Mouse (Mus musculus): Measurements from ENCODE around the gene Alox12b.
A peak's percentile ranks its signal among the peaks of the same experiment; 100 is the strongest.

The Alox12b gene

GRCm38 (mm10) chr11:69179512-69179911 lies 22.7 kb downstream of the Alox12b start:
- DNase-seq: no peak

- DNase-seq: peak; percentile 31
Measured at GRCm38 (mm10) chr11:69180120-69180519, 23.3 kb downstream of the Alox12b start.

- DNase-seq: peak; percentile 76
Measured at GRCm38 (mm10) chr11:69185031-69185430, 28.2 kb downstream of the Alox12b start.

GRCm38 (mm10) chr11:69185936-69186335 lies 29.1 kb downstream of the Alox12b start:
- DNase-seq: peak; percentile 53

- peak; percentile 64 for DNase-seq
Measured at GRCm38 (mm10) chr11:69192840-69193239, 36.1 kb downstream of the Alox12b start.

GRCm38 (mm10) chr11:69196766-69197165 lies 40.0 kb downstream of the Alox12b start:
- peak; percentile 72 for DNase-seq

- DNase-seq: peak; percentile 83
Measured at GRCm38 (mm10) chr11:69197194-69197593, 40.4 kb downstream of the Alox12b start.

- DNase-seq: peak; percentile 49
Measured at GRCm38 (mm10) chr11:69197743-69198142, 41.0 kb downstream of the Alox12b start, which contains the start of gene Alox8. Gene Alox8, minus strand, starts transcription at chr11:69197843.

- DNase-seq: peak; percentile 66
Measured at GRCm38 (mm10) chr11:69199251-69199650, 42.5 kb downstream of the Alox12b start.

- peak; percentile 68 for DNase-seq
Measured at GRCm38 (mm10) chr11:69200231-69200630, 43.4 kb downstream of the Alox12b start.

GRCm38 (mm10) chr11:69202469-69203230 lies 45.9 kb downstream of the Alox12b start:
- DNase-seq: peak; percentile 83

GRCm38 (mm10) chr11:69211431-69211830 lies 54.6 kb downstream of the Alox12b start:
- DNase-seq: peak; percentile 28

GRCm38 (mm10) chr11:69217411-69217810 lies 60.6 kb downstream of the Alox12b start:
- DNase-seq: peak; percentile 55

- peak; percentile 53 for DNase-seq
Measured at GRCm38 (mm10) chr11:69218661-69219060, 61.9 kb downstream of the Alox12b start.
